Mouse (Mus musculus): Measurements from ENCODE around the gene Tgif1. TPM values are rescaled to one million over a fixed set of nuclear protein-coding genes. Genes with fewer than 3 reads are reported as not detected.

Gene Tgif1
- polyA plus RNA-seq, 1 experiment = 6.7 TPM

DNA sequence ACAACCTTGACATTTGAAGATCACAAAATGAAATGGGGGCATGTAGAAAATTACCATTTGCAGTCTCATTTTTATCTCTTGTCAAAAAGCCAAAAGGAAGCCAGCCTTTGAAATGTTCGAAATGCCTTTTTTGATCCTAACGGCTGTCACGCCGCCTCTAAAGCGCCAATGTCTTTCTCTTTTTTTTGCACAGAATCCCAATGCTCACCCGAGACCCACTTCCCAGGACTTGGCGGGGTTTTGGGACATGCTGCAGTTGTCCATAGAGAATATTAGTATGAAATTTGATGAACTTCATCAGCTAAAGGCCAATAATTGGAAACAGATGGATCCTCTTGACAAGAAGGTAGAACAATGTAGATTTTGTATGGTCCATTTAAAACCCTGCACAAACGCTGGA lies 38.3 kb downstream of the Tgif1 start:
- Histone ChIP-seq H3K27ac (replicated peaks; ENCODE audit: low read depth, low read length) (no peak overlapping the region), H3K4me3 (ENCODE audit: insufficient read depth, low read depth, low read length) (no peak overlapping the region), H3K4me1 (ENCODE audit: control insufficient read depth, insufficient read depth, insufficient read length, low read length) (no peaks in the 10 kb centered on the region)

DNA sequence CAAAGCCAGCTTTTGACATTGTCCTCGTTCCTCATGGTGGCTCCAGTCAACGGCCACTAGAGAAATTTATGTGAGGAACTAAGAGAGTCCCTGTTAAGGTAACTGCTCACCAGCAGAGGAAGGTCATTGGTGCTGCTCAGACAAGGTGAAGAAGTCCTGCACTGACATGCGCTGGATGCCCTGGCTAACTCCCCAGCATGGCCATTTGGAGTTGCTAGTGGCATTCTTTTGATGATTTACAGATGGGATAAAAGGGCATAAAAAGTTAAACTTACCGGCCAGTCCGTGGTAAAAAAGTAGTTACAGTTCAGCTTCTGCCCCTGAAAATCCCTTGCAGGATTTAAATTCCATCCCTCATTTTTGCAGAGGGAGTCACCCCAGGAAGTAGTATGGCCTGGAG lies 42.6 kb downstream of the Tgif1 start:
- Histone ChIP-seq H3K4me1 (ENCODE audit: control insufficient read depth, insufficient read depth, insufficient read length, low read length) (no peaks in the 10 kb centered on the region), H3K4me3 (ENCODE audit: insufficient read depth, low read depth, low read length) (no peak overlapping the region), H3K27ac (replicated peaks; ENCODE audit: low read depth, low read length) (no peak overlapping the region)

GRCm38 (mm10) chr17:70809776-70810175 lies 43.6 kb downstream of the Tgif1 start:
- Histone ChIP-seq H3K4me1 (ENCODE audit: control insufficient read depth, insufficient read depth, insufficient read length, low read length) (no peaks in the 10 kb centered on the region), H3K4me3 (ENCODE audit: insufficient read depth, low read depth, low read length) (no peak overlapping the region), H3K27ac (replicated peaks; ENCODE audit: low read depth, low read length) (no peak overlapping the region)

DNA sequence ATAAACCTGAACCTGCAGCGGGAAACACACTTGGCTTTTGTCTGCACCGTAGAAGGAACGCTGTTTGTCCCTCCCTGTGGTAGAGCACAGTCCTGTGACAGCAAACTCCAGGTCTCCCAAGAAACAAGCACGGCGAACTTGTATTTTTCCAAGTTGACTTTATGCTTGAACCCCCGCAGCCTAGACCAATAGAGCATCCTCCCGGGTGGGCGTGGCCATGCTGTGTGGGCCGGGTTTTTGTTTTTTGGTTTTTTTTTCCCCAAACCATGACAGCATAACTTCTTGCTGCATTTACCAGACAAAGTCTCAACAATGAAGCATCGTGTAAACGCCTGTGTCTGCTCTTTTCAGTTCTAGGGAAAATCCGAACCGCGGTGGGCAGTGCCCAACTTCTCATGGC lies 44.5 kb downstream of the Tgif1 start:
- Histone ChIP-seq H3K4me1 (ENCODE audit: control insufficient read depth, insufficient read depth, insufficient read length, low read length) (no peaks in the 10 kb centered on the region), H3K4me3 (ENCODE audit: insufficient read depth, low read depth, low read length) (no peak overlapping the region), H3K27ac (replicated peaks; ENCODE audit: low read depth, low read length) (no peak overlapping the region)

- no peak overlapping the region for H3K4me3 ChIP-seq (ENCODE audit: insufficient read depth, low read depth, low read length)
- H3K27ac ChIP-seq (replicated peaks; ENCODE audit: low read depth, low read length) = no peak overlapping the region
- no peaks in the 10 kb centered on the region for H3K4me1 ChIP-seq (ENCODE audit: control insufficient read depth, insufficient read depth, insufficient read length, low read length)
These were observed 45.5 kb downstream of the Tgif1 start for GRCm38 (mm10) chr17:70807885-70808284.

GRCm38 (mm10) chr17:70806600-70806999 lies 46.7 kb downstream of the Tgif1 start:
- no peak overlapping the region for H3K4me3 ChIP-seq (ENCODE audit: insufficient read depth, low read depth, low read length)
- no peaks in the 10 kb centered on the region for H3K4me1 ChIP-seq (ENCODE audit: control insufficient read depth, insufficient read depth, insufficient read length, low read length)
- no peak overlapping the region for H3K27ac ChIP-seq (replicated peaks; ENCODE audit: low read depth, low read length)

GRCm38 (mm10) chr17:70805866-70806265 lies 47.5 kb downstream of the Tgif1 start:
- H3K4me3 ChIP-seq (ENCODE audit: insufficient read depth, low read depth, low read length) = no peak overlapping the region
- H3K4me1 ChIP-seq (ENCODE audit: control insufficient read depth, insufficient read depth, insufficient read length, low read length) = no peaks in the 10 kb centered on the region
- H3K27ac ChIP-seq (replicated peaks; ENCODE audit: low read depth, low read length) = no peak overlapping the region

- Histone ChIP-seq H3K4me3 (ENCODE audit: insufficient read depth, low read depth, low read length) (no peak overlapping the region), H3K4me1 (ENCODE audit: control insufficient read depth, insufficient read depth, insufficient read length, low read length) (no peaks in the 10 kb centered on the region), H3K27ac (replicated peaks; ENCODE audit: low read depth, low read length) (no peak overlapping the region)
These were observed 51.3 kb downstream of the Tgif1 start for GRCm38 (mm10) chr17:70802022-70802421.

GRCm38 (mm10) chr17:70799266-70799665 lies 54.1 kb downstream of the Tgif1 start:
- H3K27ac ChIP-seq (replicated peaks; ENCODE audit: low read depth, low read length) = no peak overlapping the region
- no peaks in the 10 kb centered on the region for H3K4me1 ChIP-seq (ENCODE audit: control insufficient read depth, insufficient read depth, insufficient read length, low read length)
- H3K4me3 ChIP-seq (ENCODE audit: insufficient read depth, low read depth, low read length) = no peak overlapping the region

- H3K4me1 ChIP-seq (ENCODE audit: control insufficient read depth, insufficient read depth, insufficient read length, low read length) = no peaks in the 10 kb centered on the region
- H3K27ac ChIP-seq (replicated peaks; ENCODE audit: low read depth, low read length) = no peak overlapping the region
- no peak overlapping the region for H3K4me3 ChIP-seq (ENCODE audit: insufficient read depth, low read depth, low read length)
These were observed 55.6 kb downstream of the Tgif1 start for GRCm38 (mm10) chr17:70797773-70798045.

- Histone ChIP-seq H3K4me3 (ENCODE audit: insufficient read depth, low read depth, low read length) (no peak overlapping the region), H3K27ac (replicated peaks; ENCODE audit: low read depth, low read length) (no peak overlapping the region), H3K4me1 (ENCODE audit: control insufficient read depth, insufficient read depth, insufficient read length, low read length) (no peaks in the 10 kb centered on the region)
These were observed 56.2 kb downstream of the Tgif1 start for GRCm38 (mm10) chr17:70796940-70797772.

GRCm38 (mm10) chr17:70795196-70795595 lies 58.1 kb downstream of the Tgif1 start:
- Histone ChIP-seq H3K4me1 (ENCODE audit: control insufficient read depth, insufficient read depth, insufficient read length, low read length) (no peaks in the 10 kb centered on the region), H3K4me3 (ENCODE audit: insufficient read depth, low read depth, low read length) (no peak overlapping the region), H3K27ac (replicated peaks; ENCODE audit: low read depth, low read length) (no peak overlapping the region)

DNA sequence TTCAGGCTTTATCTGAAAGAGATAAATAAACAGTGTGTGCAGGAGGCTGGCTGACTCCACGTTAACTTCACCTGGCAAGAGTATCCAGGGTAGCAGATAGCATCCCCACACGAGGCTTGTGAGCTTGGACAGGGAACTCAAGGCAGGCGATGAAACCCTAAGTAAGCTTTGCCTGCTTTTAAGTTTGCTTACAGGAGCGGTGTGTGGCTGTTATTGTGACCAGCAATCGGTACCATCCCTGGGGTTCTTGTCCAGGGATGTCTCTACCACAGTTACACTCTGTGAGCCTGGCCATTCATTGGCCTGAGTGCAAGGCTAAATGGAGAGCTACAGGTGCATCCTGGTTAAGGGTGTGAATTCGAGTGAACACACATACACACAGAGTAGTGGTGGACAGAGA lies 58.6 kb downstream of the Tgif1 start:
- Histone ChIP-seq H3K4me3 (ENCODE audit: insufficient read depth, low read depth, low read length) (no peak overlapping the region), H3K27ac (replicated peaks; ENCODE audit: low read depth, low read length) (no peak overlapping the region), H3K4me1 (ENCODE audit: control insufficient read depth, insufficient read depth, insufficient read length, low read length) (no peaks in the 10 kb centered on the region)

DNA sequence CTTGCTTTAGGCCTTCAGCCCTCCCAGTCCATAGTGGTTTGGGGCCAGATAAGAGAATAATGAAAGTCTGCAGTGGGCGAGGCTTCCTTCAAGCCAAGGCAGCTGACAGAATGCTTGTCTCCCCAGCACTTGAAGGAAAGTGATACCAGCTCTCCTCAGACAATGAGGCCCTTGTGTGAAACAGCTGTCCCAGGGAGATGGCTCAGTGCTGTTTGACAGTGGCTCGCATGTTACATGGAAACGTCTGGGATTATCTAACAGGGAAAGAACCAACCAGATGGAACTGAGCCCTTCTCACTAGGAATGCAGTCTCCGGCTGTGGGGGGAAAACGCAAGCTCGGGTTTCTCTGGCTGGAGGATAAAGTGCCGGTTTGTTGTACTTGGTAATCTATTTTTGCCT lies 59.1 kb downstream of the Tgif1 start:
- H3K4me3 ChIP-seq (ENCODE audit: insufficient read depth, low read depth, low read length) = no peak overlapping the region
- no peak overlapping the region for H3K27ac ChIP-seq (replicated peaks; ENCODE audit: low read depth, low read length)
- H3K4me1 ChIP-seq (ENCODE audit: control insufficient read depth, insufficient read depth, insufficient read length, low read length) = no peaks in the 10 kb centered on the region

Data from brown adipose tissue, adult 24 weeks (tissue).